Mouse (Mus musculus): ENCODE results near the gene Mefv. TPM values are rescaled to one million over a fixed set of nuclear protein-coding genes. Genes with fewer than 3 reads are reported as not detected.
A peak's percentile ranks its signal among the peaks of the same experiment; 100 is the strongest.

The Mefv gene
- polyA plus RNA-seq (2012; rRNA removed), result 0.83 and 1.3 TPM in 2 replicates

- no peak for DNase-seq
- H3K4me1 ChIP-seq (replicated peaks; ENCODE audit: control insufficient read depth, insufficient read depth, low read length), result no peaks in the 10 kb centered on the region
- no peaks in the 10 kb centered on the region for H3K27me3 ChIP-seq (ENCODE audit: control insufficient read depth, insufficient read depth, low read length)
- H3K4me3 ChIP-seq (ENCODE audit: control insufficient read depth, insufficient read depth, low read length), result no peak within 1 kb of the TSS
- H3K27ac ChIP-seq (ENCODE audit: control insufficient read depth, insufficient read depth, low read length), result no peak within 1 kb of the TSS
- TF ChIP-seq POLR2A (IDR thresholded peaks at IDR 0.05; ENCODE audit: control insufficient read depth, extremely low read depth, insufficient read depth, low read length, poor library complexity) (no peak), CTCF (IDR thresholded peaks at IDR 0.05; ENCODE audit: borderline replicate concordance, control insufficient read depth, extremely low read depth, insufficient read depth, low read length, poor library complexity) (no peak)
- 96% methylated on average over 6 of the region's 6 CpGs for WGBS
- H3K36me3 ChIP-seq (ENCODE audit: control insufficient read depth, insufficient read depth, low read length), result no peaks in the 10 kb centered on the region
These were observed at the start of gene Mefv for GRCm38 (mm10) chr16:3717980-3718379. TSS of gene Mefv (minus strand) at chr16:3718097.

- peaks cover 47% of the 10 kb centered on the region for H3K36me3 ChIP-seq (ENCODE audit: control insufficient read depth, insufficient read depth, low read length)
- no peak overlapping the region for H3K4me3 ChIP-seq (ENCODE audit: control insufficient read depth, insufficient read depth, low read length)
- H3K27ac ChIP-seq (ENCODE audit: control insufficient read depth, insufficient read depth, low read length), result no peak overlapping the region
- H3K4me1 ChIP-seq (replicated peaks; ENCODE audit: control insufficient read depth, insufficient read depth, low read length), result peaks cover 9% of the 10 kb centered on the region
- TF ChIP-seq POLR2A (IDR thresholded peaks at IDR 0.05; ENCODE audit: control insufficient read depth, extremely low read depth, insufficient read depth, low read length, poor library complexity) (no peak), CTCF (IDR thresholded peaks at IDR 0.05; ENCODE audit: borderline replicate concordance, control insufficient read depth, extremely low read depth, insufficient read depth, low read length, poor library complexity) (no peak)
- 99% methylated on average over 3 of the region's 3 CpGs for WGBS
- no peaks in the 10 kb centered on the region for H3K27me3 ChIP-seq (ENCODE audit: control insufficient read depth, insufficient read depth, low read length)
- no peak for DNase-seq
These were observed 31.1 kb upstream of the Mefv start for GRCm38 (mm10) chr16:3748976-3749375.

GRCm38 (mm10) chr16:3745656-3746055 lies 27.8 kb upstream of the Mefv start:
- no peak for DNase-seq
- 89% methylated on average over 4 of the region's 4 CpGs for WGBS
- Histone ChIP-seq H3K4me1 (replicated peaks; ENCODE audit: control insufficient read depth, insufficient read depth, low read length) (peaks cover 14% of the 10 kb centered on the region), H3K36me3 (ENCODE audit: control insufficient read depth, insufficient read depth, low read length) (peaks cover 31% of the 10 kb centered on the region), H3K4me3 (ENCODE audit: control insufficient read depth, insufficient read depth, low read length) (no peak overlapping the region), H3K27ac (ENCODE audit: control insufficient read depth, insufficient read depth, low read length) (no peak overlapping the region), H3K27me3 (ENCODE audit: control insufficient read depth, insufficient read depth, low read length) (no peaks in the 10 kb centered on the region)
- TF ChIP-seq CTCF (IDR thresholded peaks at IDR 0.05; ENCODE audit: borderline replicate concordance, control insufficient read depth, extremely low read depth, insufficient read depth, low read length, poor library complexity), result no peak
- TF ChIP-seq POLR2A (IDR thresholded peaks at IDR 0.05; ENCODE audit: control insufficient read depth, extremely low read depth, insufficient read depth, low read length, poor library complexity), result no peak

DNA sequence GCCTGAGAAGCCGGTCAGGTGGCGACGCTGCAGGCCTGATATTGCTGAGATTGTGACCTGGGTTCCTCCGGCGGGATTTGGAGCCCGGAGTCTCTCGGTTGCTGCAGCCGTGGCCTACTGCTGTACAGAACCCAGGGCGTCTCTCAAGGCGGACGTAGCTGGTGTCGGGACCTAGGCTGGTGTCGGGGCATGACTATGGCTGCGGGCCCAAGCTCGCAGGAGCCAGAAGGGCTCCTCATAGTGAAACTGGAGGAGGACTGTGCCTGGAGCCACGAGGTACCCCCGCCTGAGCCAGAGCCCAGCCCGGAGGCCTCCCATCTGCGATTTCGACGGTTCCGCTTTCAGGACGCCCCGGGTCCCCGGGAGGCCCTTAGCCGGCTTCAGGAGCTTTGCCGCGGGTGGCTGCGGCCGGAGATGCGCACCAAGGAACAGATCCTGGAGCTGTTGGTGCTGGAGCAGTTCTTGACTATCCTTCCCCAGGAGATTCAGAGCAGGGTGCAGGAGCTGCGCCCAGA lies 26.3 kb upstream of the Mefv start:
- under 1% methylated on average over 32 of the region's 32 CpGs for WGBS
- H3K27ac ChIP-seq (ENCODE audit: control insufficient read depth, insufficient read depth, low read length), result peak overlapping the region; percentile 78
- H3K4me3 ChIP-seq (ENCODE audit: control insufficient read depth, insufficient read depth, low read length), result peak overlapping the region; percentile 72
- H3K27me3 ChIP-seq (ENCODE audit: control insufficient read depth, insufficient read depth, low read length), result no peaks in the 10 kb centered on the region
- peaks cover 18% of the 10 kb centered on the region for H3K36me3 ChIP-seq (ENCODE audit: control insufficient read depth, insufficient read depth, low read length)
- DNase-seq, result peak; percentile 50
- TF ChIP-seq CTCF (IDR thresholded peaks at IDR 0.05; ENCODE audit: borderline replicate concordance, control insufficient read depth, extremely low read depth, insufficient read depth, low read length, poor library complexity) (no peak), POLR2A (IDR thresholded peaks at IDR 0.05; ENCODE audit: control insufficient read depth, extremely low read depth, insufficient read depth, low read length, poor library complexity) (no peak; the same call in 1 of the 2 replicates)
- H3K4me1 ChIP-seq (replicated peaks; ENCODE audit: control insufficient read depth, insufficient read depth, low read length), result peaks cover 14% of the 10 kb centered on the region

GRCm38 (mm10) chr16:3743503-3744185 lies 25.7 kb upstream of the Mefv start, which contains the start of gene Zfp263:
TSS of gene Zfp263 (plus strand) at chr16:3744093.
- Histone ChIP-seq H3K4me1 (replicated peaks; ENCODE audit: control insufficient read depth, insufficient read depth, low read length) (peaks cover 14% of the 10 kb centered on the region), H3K36me3 (ENCODE audit: control insufficient read depth, insufficient read depth, low read length) (peaks cover 12% of the 10 kb centered on the region), H3K4me3 (ENCODE audit: control insufficient read depth, insufficient read depth, low read length) (peak within 1 kb of the TSS; percentile 72), H3K27me3 (ENCODE audit: control insufficient read depth, insufficient read depth, low read length) (no peaks in the 10 kb centered on the region), H3K27ac (ENCODE audit: control insufficient read depth, insufficient read depth, low read length) (peak within 1 kb of the TSS; percentile 86)
- no peak for TF ChIP-seq CTCF (IDR thresholded peaks at IDR 0.05; ENCODE audit: borderline replicate concordance, control insufficient read depth, extremely low read depth, insufficient read depth, low read length, poor library complexity)
- TF ChIP-seq POLR2A (IDR thresholded peaks at IDR 0.05; ENCODE audit: control insufficient read depth, extremely low read depth, insufficient read depth, low read length, poor library complexity), result peak; percentile 70
- peak; percentile 86 for DNase-seq
- WGBS, result under 1% methylated on average over 42 of the region's 42 CpGs

DNA sequence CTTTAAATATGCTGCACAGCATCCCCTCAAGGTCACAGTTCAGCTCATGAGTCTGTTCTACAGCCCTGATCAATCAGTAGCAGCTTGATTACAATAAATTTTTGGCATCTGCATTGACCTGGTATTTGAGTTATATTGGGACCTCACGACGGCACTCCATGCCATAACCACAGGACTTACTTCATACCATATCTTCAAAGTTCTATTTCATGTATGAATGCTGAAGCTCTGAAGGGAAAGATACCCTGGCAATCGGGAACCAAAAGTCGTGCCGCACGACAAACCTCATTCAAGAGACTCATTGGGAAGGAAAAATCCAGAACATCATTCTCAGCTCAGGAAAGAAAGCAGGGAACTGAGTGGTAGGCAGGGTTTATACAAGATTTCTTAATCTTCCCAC lies 24.6 kb upstream of the Mefv start:
- TF ChIP-seq POLR2A (IDR thresholded peaks at IDR 0.05; ENCODE audit: control insufficient read depth, extremely low read depth, insufficient read depth, low read length, poor library complexity) (no peak), CTCF (IDR thresholded peaks at IDR 0.05; ENCODE audit: borderline replicate concordance, control insufficient read depth, extremely low read depth, insufficient read depth, low read length, poor library complexity) (no peak)
- 99% methylated on average over 6 of the region's 6 CpGs for WGBS
- no peak for DNase-seq
- Histone ChIP-seq H3K36me3 (ENCODE audit: control insufficient read depth, insufficient read depth, low read length) (peaks cover 4% of the 10 kb centered on the region; the same call in 1 of the 2 replicates), H3K4me3 (ENCODE audit: control insufficient read depth, insufficient read depth, low read length) (no peak overlapping the region), H3K27me3 (ENCODE audit: control insufficient read depth, insufficient read depth, low read length) (no peaks in the 10 kb centered on the region), H3K4me1 (replicated peaks; ENCODE audit: control insufficient read depth, insufficient read depth, low read length) (peaks cover 14% of the 10 kb centered on the region), H3K27ac (ENCODE audit: control insufficient read depth, insufficient read depth, low read length) (no peak overlapping the region)

All from thymus, adult 2 months (tissue).